Mouse (Mus musculus) heart, postnatal 25 days (tissue): ENCODE measurements at regions not wholly inside any gene's neighbourhood (a gene's known extent, or its start where the extent isn't known, plus 50 kb on each side); places are given as distances from the start of the nearest gene placed in this dataset.

Experiments used
- DNase-seq: peaks from one replicate; pipeline ENCODE4 v3.0.0; 2022; ENCODE audit warnings: low spot score
- intact Hi-C: fragments of 180-260 bp; cut with DNase I; formaldehyde crosslinking; loops from one replicate; pipeline ENCODE4 v1.15.1; 2025

DNA sequence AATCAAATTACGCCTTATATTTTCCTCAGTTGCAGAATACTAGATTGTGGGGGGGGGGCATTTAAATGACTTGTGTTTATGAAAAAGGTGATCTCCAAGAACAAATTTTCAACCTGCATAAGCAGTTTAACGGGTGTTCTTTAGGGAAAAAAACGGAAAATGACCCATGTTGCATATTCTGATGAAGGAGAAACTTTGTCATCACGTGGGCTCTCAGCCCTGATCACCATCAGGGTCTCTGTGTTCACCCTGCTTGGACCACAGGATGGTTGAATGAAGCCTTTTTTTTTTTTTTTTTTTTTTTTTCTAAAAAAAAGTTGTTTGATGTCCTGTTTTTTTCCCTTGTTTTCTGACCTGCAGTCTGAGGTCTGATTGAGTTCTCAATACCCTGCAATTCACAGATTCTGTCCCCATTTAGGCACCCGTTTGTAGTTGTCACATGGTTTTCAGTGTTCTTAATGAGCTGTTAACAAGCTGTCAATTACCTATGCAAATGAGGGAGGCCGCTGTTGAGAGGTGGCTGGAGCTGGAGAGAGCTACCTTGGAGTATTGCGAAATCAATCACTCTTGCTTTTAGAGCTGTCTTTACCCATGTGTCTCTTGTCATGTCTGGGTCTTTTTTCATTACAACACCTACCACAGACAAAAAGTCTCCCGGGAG, 525.7 kb downstream of the Vrk1 start:
- DNase-seq = no peak
- intact Hi-C loops = no loop called here

DNA sequence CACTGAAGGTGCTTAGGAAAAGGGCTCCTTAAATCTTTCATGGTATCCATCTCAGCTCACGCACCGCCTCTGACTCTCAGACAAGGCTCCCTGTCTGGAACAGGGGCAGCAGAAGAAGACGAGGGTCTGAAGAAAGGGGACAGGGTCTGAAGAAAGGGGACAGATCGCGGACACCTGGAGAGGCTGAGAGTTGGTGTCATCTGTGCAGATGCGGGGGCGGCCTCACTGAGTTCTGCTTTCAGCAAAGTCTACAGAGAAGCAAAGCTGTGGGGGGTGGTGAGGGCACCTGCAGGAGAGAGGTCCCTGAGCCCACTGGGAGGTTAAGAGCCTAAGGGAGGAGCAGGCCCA, 526.2 kb downstream of the Vrk1 start:
- intact Hi-C loops = no loop called here

DNA sequence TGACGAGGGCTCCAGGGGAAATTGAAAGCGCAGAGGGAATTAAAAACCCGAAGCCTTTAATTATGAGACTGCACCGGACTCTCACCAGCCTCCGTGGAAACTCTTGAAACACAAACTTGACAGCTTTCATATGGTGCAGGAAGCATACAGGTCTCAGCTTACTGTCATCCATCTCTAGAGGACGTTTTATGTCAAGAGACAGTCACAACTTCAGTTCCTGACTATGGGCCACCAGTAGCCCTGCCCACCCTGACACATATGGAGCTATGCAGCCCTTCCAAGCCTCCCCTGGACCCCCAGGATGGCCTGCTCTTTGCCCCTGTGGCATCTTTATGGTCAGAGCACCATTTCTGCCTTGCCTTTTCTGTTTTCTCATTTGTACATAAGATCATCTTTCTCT, 530.0 kb downstream of the Vrk1 start:
- DNase-seq = no peak

More for the DNA sequence above, 526.2 kb downstream of the Vrk1 start:
- DNase-seq = no peak

DNA sequence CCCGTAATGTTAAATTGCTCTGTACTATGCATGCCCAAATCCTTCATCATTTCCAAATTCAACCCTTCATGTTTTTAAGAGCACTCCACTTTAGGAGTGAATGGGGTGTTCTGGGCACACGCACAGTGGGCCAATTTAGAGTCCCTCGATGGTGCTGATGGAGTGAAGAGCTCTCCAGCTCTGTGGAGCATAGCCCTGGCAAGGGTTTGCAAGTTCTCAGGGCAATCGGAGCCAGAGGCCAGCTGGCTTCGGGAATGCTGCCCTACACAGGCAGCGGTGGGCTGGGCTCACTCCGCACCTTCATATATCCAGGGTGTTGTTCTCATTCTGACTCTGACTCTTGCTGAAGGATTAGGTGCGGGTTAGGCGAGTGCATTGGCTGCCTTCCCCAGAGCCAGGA, 549.5 kb downstream of the Vrk1 start:
- intact Hi-C loops = no loop called here
- DNase-seq = no peak

More for the DNA sequence above, 530.0 kb downstream of the Vrk1 start:
- intact Hi-C loops = no loop called here

DNA sequence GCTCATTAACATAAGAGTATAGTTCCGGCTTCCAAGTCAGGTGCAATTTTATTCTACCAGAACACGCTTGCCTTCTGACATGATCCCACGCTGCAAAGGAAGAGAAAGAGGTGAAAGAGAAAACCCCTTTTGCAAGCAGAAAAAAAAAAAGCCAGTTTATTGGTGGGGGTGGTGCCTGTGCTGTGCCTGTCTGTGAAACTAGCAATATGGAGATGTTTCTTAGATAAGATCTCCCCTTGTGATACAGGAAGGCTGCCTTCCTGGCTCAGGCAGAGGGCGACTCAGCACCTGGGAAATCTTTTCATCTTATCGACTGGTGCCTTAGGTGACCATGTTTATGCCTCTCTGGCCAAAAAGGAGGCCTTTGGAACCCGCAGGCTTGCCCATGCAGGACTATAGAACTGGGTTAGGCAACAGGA, 555.2 kb downstream of the Vrk1 start:
- intact Hi-C loops = no loop called here
- DNase-seq = no peak

DNA sequence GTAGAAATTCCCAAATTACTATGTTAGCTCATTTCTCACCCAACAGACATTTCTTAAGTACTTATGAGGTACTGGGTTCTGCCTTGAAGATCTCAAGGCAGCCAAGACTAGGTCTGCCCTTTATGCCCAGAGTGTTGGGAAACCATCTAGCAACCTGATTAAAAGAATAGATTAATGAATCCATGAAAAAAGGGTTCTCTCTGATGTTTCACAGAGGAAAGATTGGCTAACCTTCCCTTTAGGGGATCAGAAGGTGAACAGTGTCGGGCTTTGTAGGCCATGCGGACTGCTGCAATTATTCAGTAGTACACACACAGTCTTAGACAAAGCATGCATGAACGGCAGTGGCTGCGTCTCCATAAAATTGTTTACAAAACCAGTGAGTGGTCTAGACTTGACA, 556.3 kb downstream of the Vrk1 start:
- DNase-seq = no peak
- intact Hi-C loops = no loop called here

DNA sequence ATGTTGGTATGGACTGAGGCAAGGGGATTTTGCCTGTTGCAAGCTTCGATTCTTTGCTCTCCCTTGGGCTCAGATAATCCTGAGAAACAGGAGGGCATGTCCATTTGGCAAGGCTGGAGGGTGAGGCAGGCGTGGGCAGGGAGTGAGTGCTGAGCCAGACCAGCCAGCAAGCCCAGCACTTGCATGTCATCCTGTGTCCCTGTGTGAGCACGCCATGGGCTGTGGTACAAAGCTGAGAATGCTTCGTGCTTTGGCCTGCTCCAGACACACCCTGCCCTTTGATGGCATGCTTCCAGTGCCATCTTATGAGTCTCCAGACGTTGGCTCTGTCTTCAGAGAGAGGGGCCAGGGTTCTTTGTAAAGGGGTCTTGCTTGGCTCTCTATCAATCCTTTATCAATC, 557.1 kb downstream of the Vrk1 start:
- DNase-seq = no peak
- intact Hi-C loops = no loop called here

GRCm38 (mm10) chr12:106568541-106569085, 558.6 kb downstream of the Vrk1 start:
- no peak for DNase-seq
- intact Hi-C loops = no loop called here

DNA sequence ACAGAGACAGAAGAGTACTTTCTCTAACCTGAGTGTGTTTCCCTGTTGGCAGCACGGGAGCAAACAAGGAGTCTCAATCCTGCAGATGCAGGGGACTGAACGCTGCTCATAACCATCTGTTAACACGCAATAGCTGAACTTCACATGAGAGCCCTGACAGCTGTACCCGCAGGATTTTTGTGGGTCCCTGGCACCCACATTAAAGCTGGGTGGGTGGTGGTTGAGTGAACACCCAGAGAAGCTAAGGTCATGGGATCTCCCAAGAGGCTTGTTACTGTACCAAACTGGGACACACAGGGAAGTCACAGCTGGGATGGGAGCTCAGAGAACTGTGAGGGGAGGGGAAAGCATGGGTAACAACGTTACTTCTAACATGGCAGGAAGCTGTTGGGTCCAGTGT, 562.9 kb downstream of the Vrk1 start:
- intact Hi-C loops = no loop called here
- no peak for DNase-seq

DNA sequence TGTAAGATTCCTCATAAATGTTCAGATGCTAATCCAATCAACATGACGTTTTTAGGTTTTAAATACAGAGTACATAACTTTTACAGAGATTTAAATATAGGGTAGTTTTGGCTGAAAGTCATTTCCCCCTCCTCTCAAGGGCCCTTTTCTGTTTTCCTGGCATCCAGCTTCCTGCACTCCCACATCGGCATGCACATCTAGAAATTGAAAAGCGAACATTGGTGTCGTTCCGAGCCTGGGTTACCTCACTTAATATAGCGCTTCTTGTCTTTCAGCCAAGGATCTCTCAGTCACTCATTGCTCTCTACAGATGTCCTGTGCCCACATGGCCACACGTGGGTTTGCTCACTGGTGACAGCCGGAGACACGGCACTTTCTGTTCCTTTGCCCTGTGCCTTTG, 572.7 kb downstream of the Vrk1 start:
- intact Hi-C loops = no loop called here
- DNase-seq = no peak

DNA sequence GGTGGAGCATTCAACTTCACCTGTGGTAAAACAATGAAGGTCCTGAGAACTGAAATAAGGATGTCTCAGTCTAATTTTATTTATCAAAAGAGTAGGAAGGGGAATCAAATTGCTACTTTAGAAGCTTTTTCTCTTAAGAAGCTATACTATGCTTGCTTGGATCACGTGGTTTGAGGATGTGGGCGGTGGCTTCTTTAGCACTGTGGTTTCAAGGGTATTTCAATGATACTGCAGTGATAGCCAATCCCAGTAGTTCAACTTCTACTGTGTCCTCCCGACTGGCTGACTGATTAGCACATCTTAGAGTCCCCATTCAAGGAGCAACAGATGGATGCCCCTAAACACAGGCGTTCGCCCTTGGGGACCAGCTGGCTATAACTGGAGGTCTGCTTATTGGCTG, 575.6 kb downstream of the Vrk1 start:
- no peak for DNase-seq
- intact Hi-C loops = no loop called here

DNA sequence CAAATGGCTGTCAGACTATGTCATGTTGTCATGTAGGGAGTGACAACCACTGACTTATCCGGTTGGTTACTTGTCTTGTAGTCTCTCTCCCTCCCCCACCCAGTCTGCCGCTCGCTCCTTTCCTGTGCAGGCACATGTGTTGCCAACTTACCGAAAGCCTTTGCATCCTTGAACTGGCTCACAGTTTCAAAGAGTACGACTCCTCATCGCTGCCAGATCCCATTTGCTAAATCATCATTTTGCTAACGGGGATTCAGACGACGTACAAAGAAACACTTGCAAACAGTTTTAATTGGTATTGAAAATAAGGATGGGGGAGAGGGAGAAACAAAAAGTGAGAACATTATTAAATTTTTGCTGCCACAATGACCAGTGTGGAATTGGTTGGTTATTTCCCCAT, 582.7 kb downstream of the Vrk1 start:
- intact Hi-C loops = no loop called here

GRCm38 (mm10) chr12:106597636-106598035, 587.6 kb downstream of the Vrk1 start:
- intact Hi-C loops = no loop called here
- no peak for DNase-seq

More for the DNA sequence above, 582.7 kb downstream of the Vrk1 start:
- no peak for DNase-seq

- intact Hi-C loops = no loop called here
- DNase-seq = no peak
Measured at GRCm38 (mm10) chr12:106607240-106607639, 597.2 kb downstream of the Vrk1 start.

- no peak for DNase-seq
- intact Hi-C loops = no loop called here
Measured at GRCm38 (mm10) chr12:106607655-106608337, 597.8 kb downstream of the Vrk1 start.

GRCm38 (mm10) chr12:106618684-106619083, 608.7 kb downstream of the Vrk1 start:
- intact Hi-C loops = no loop called here
- DNase-seq = no peak

- intact Hi-C loops = no loop called here
- no peak for DNase-seq
Measured at GRCm38 (mm10) chr12:106626786-106627185, 616.8 kb downstream of the Vrk1 start.

DNA sequence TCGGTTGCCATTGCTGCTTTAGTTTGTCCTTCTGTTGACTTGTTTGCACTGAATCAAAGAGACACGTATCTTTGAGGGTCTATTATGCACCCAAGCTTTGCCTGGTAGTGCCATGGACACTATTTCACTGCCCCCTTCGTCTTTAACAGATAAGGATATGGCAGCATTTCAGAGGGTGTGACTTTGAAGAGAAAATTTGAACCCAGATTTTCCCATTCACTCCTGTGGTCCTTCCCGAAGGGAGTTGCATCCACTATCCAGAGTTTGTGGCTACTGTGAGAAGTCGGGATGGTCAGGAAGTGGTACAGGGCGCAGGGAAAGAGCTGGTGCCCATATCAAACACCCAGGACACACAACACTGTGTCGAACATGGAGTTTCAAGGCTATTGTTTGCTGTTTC, 622.5 kb downstream of the Vrk1 start:
- intact Hi-C loops = no loop called here
- DNase-seq = no peak

- DNase-seq = no peak
- intact Hi-C loops = no loop called here
Measured at GRCm38 (mm10) chr12:106633096-106633495, 623.1 kb downstream of the Vrk1 start.

DNA sequence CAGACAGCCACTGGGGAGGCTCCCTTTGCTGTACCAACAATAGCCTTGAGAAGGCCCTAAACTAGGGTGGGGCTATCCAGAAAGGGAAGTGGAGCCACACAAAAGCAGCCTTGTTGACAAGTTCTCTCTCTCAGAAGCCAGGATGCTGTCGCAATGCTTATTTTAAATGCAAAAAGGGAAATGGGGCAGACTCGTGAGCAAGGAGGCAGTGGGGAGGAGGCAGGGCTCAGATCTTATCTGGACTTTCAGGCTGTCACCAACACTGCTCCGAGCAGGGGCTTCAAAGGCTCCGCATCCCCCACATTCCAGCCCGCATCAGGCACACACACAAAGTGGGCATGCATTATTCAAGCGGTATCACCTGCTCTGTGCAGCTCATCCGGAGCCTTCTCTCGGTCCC, 648.3 kb downstream of the Vrk1 start:
- intact Hi-C loops = no loop called here
- DNase-seq = no peak

DNA sequence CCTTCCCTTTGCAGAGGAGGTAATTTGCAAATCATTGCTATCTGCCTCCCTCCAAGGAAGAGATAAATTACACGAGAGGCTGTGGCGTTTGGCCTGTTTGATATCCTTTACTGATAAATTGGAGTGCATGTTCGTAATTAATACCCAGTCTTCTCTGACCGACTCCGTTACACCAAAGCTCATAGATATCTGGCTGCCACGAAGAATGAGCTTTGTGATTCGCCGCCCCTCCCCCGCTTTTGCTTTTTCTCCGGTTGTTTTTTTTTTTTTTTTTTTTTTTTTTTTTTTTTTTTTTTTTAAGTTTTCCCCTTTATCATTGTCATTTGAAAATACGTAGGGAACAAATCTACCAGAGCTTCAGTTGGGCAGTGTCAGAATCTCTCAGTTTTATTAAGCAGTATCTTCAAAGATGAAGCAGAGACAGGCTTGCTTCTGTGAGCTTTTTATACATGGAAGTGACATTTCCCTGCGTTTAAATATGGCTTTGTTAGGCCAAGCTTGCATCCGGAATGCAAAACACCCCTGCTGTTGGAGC, 663.3 kb downstream of the Vrk1 start:
- DNase-seq = no peak
- intact Hi-C loops = no loop called here
